Mouse (Mus musculus) spleen, postnatal 4 days (tissue): ENCODE results near the gene Ep300.
"Not testable (repeated sequence)": the region's sequence is repeated elsewhere in the genome, so short reads cannot be mapped to it uniquely, and the experiment has no call there.

Experiments
- DNase-seq, 2 experiments: peaks; one replicate each; pipeline ENCODE4 v3.0.0; 2022; ENCODE audit warnings: low spot score in 2 of 2

Ep300 gene

GRCm38 (mm10) chr15:81700601-81701000 is 115.5 kb downstream of the Ep300 start:
- no peak for DNase-seq

- not testable (repeated sequence) for DNase-seq
Measured at GRCm38 (mm10) chr15:81701350-81701749, 116.2 kb downstream of the Ep300 start.
